Mouse (Mus musculus): ENCODE measurements around the gene Gas2l2. TPM values are rescaled to one million over a fixed set of nuclear protein-coding genes. Genes with fewer than 3 reads are reported as not detected.

The Gas2l2 gene
- polyA plus RNA-seq, 1 experiment from 2014 or later: not detected

Other genes with a start within 250 kb of the Gas2l2 start
- gene Slfn3, start 238.1 kb downstream of the Gas2l2 start, polyA plus RNA-seq (2016; fragmentation: Nextera tagmentation; extraction: Ambion mirVana): 0.45 and 0.65 TPM in 2 replicates
- gene Slfn14, start 142.7 kb downstream of the Gas2l2 start, polyA plus RNA-seq (2016; fragmentation: Nextera tagmentation; extraction: Ambion mirVana): 0.09 and 0.37 TPM in 2 replicates
- gene Ap2b1, start 130.4 kb downstream of the Gas2l2 start, polyA plus RNA-seq (2016; fragmentation: Nextera tagmentation; extraction: Ambion mirVana): 64.9 and 71.3 TPM in 2 replicates
- 13.2 and 15.2 TPM in 2 replicates for gene Pex12, start 126.9 kb downstream of the Gas2l2 start, polyA plus RNA-seq (2016; fragmentation: Nextera tagmentation; extraction: Ambion mirVana)
- 2.6 and 3.1 TPM in 2 replicates for gene Rasl10b, start 20.3 kb downstream of the Gas2l2 start, polyA plus RNA-seq (2016; fragmentation: Nextera tagmentation; extraction: Ambion mirVana)
- 0.68 TPM in 1 of 2 replicates, not detected in the other for gene 1700020L24Rik, start 8.2 kb upstream of the Gas2l2 start, polyA plus RNA-seq (2016; fragmentation: Nextera tagmentation; extraction: Ambion mirVana)
- 1.3 and 1.5 TPM in 2 replicates for gene Mmp28, start 33.6 kb upstream of the Gas2l2 start, polyA plus RNA-seq (2016; fragmentation: Nextera tagmentation; extraction: Ambion mirVana)
- 12.4 and 12.7 TPM in 2 replicates for gene Taf15, start 43.6 kb upstream of the Gas2l2 start, polyA plus RNA-seq (2016; fragmentation: Nextera tagmentation; extraction: Ambion mirVana)
- not detected in 2 replicates for gene Heatr9, start 92.7 kb upstream of the Gas2l2 start, polyA plus RNA-seq (2016; fragmentation: Nextera tagmentation; extraction: Ambion mirVana)
- not detected in 2 replicates for gene Ccl5, start 101.1 kb upstream of the Gas2l2 start, polyA plus RNA-seq (2016; fragmentation: Nextera tagmentation; extraction: Ambion mirVana)
- 1.2 and 1.7 TPM in 2 replicates for gene Ccl9, start 149.2 kb upstream of the Gas2l2 start, polyA plus RNA-seq (2016; fragmentation: Nextera tagmentation; extraction: Ambion mirVana)
- 1.2 and 2.7 TPM in 2 replicates for gene Ccl6, start 163.6 kb upstream of the Gas2l2 start, polyA plus RNA-seq (2016; fragmentation: Nextera tagmentation; extraction: Ambion mirVana)
- not detected in 2 replicates for gene Rpl9-ps1, start 216.2 kb upstream of the Gas2l2 start, polyA plus RNA-seq (2016; fragmentation: Nextera tagmentation; extraction: Ambion mirVana)
- 0.54 and 1.0 TPM in 2 replicates for gene Ccl3, start 219.9 kb upstream of the Gas2l2 start, polyA plus RNA-seq (2016; fragmentation: Nextera tagmentation; extraction: Ambion mirVana)
- 0.40 TPM in 1 of 2 replicates, not detected in the other for gene Ccl4, start 233.1 kb upstream of the Gas2l2 start, polyA plus RNA-seq (2016; fragmentation: Nextera tagmentation; extraction: Ambion mirVana)

Data from embryonic facial prominence, embryonic 10.5 days (tissue).